Mouse (Mus musculus) limb, embryonic 11.5 days (tissue): ENCODE measurements at regions not wholly inside any gene's neighbourhood (a gene's known extent, or its start where the extent isn't known, plus 50 kb on each side); places are given as distances from the start of the nearest gene placed in this dataset.

Experiments used
- ATAC-seq: fragments of 200-750 bp; cut with Nextera tagmentation; 2 replicates; pipeline ENCODE4 v1.8.0; 2017; ENCODE audit warnings: low read depth; ENCODE audit not compliant: insufficient number of reproducible peaks, low FRiP score, low TSS enrichment
- DNase-seq: peaks from one replicate; pipeline ENCODE4 v3.0.0-alpha.2; 2015; ENCODE audit warnings: low spot score
- H3K27ac ChIP-seq: fragments of 300-500 bp; sonication (generic); replicated peaks from 2 replicates; pipeline ENCODE4 v1.5.1; 2014; ENCODE audit warnings: low read depth, mild to moderate bottlenecking, low read length
- H3K27me3 ChIP-seq: fragments of 300-500 bp; sonication (generic); 2 replicates; pipeline ENCODE4 v1.6.1; 2014; ENCODE audit warnings: mild to moderate bottlenecking, low read length, mixed read lengths; ENCODE audit not compliant: control insufficient read depth, insufficient read depth
- H3K36me3 ChIP-seq: fragments of 300-500 bp; sonication (generic); 2 replicates; pipeline ENCODE4 v1.6.1; 2014; ENCODE audit warnings: mild to moderate bottlenecking, low read length, moderate library complexity, mixed read lengths; ENCODE audit not compliant: control insufficient read depth, insufficient read depth
- H3K4me1 ChIP-seq: fragments of 300-500 bp; sonication (generic); 2 replicates; pipeline ENCODE4 v1.6.1; 2014; ENCODE audit warnings: low read length, mixed read lengths; ENCODE audit not compliant: control insufficient read depth, insufficient read depth
- H3K4me2 ChIP-seq: fragments of 300-500 bp; sonication (generic); 2 replicates; pipeline ENCODE4 v1.6.1; 2014; ENCODE audit warnings: low read depth, mild to moderate bottlenecking, moderate library complexity; ENCODE audit not compliant: severe bottlenecking
- H3K4me3 ChIP-seq: fragments of 300-500 bp; sonication (generic); 2 replicates; pipeline ENCODE4 v1.5.1; 2014; ENCODE audit warnings: low read depth, low read length
- H3K9ac ChIP-seq: fragments of 300-500 bp; sonication (generic); 2 replicates; pipeline ENCODE4 v1.6.1; 2014; ENCODE audit warnings: mild to moderate bottlenecking, low read length
- H3K9me3 ChIP-seq: fragments of 300-500 bp; sonication (generic); 2 replicates; pipeline ENCODE4 v1.6.1; 2016; ENCODE audit warnings: low read length; ENCODE audit not compliant: control insufficient read depth
- WGBS: fragments of 180-500 bp; shearing (Covaris S2); extraction: QIAGEN DNeasy Blood & Tissue Kit; methylation state at CpG from one replicate; pipeline ENCODE4 v1.1.7; 2014; 5-methylcytosine and 5-hydroxymethylcytosine counted together

DNA sequence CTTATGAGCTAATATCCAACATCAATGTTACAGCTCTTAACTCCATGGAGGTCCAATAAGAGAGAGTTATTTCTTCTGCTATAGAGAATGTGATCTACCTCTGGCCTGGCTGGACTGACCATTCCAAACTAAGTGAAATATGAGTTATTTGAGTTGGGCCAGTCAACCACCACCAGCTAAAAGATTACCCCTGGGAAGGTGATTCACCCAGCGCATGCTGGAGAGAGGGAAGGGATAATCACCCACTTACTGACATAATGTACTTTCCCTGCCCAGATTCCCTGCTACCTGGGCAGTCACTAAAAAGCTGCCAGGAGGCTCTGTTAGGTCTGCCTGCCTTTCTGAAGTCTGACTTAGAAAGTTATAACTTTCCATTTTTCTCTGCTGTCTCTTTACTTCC, 216.8 kb downstream of the Hhipl2 start:
- Histone ChIP-seq H3K4me2 (no peak overlapping the region), H3K27me3 (no peaks in the 10 kb centered on the region), H3K4me1 (no peaks in the 10 kb centered on the region), H3K27ac (no peak overlapping the region), H3K4me3 (no peak overlapping the region), H3K9ac (no peak overlapping the region), H3K9me3 (no peaks in the 10 kb centered on the region), H3K36me3 (no peaks in the 10 kb centered on the region)
- 86% methylated on average over 1 of the region's 1 CpGs for WGBS
- ATAC-seq = no peak
- no peak for DNase-seq

DNA sequence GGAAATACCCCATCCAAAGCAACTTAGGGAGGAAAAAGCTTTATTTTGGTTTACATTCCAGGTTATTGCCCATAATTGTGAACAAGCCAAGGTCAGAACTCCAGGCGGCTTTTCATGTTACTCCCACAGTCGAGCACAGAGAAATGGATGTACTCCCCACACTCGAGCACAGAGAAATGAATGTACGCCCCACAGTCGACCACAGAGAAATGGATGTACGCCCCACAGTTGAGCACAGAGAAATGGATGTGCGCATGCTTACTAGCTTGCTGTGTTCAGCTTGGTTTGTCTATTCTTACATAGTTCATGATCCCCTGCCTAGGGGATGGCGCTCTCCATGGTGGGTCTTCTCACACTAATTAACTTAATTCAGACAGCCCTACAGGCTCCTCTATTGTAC, 219.2 kb downstream of the Hhipl2 start:
- no peaks in the 10 kb centered on the region for H3K27me3 ChIP-seq
- H3K27ac ChIP-seq = no peak overlapping the region
- no peak overlapping the region for H3K9ac ChIP-seq
- ATAC-seq (no peak), DNase-seq (no peak)
- no peaks in the 10 kb centered on the region for H3K9me3 ChIP-seq
- H3K36me3 ChIP-seq = no peaks in the 10 kb centered on the region
- H3K4me1 ChIP-seq = no peaks in the 10 kb centered on the region
- H3K4me2 ChIP-seq = no peak overlapping the region
- WGBS = 94% methylated on average over 8 of the region's 8 CpGs
- H3K4me3 ChIP-seq = no peak overlapping the region

DNA sequence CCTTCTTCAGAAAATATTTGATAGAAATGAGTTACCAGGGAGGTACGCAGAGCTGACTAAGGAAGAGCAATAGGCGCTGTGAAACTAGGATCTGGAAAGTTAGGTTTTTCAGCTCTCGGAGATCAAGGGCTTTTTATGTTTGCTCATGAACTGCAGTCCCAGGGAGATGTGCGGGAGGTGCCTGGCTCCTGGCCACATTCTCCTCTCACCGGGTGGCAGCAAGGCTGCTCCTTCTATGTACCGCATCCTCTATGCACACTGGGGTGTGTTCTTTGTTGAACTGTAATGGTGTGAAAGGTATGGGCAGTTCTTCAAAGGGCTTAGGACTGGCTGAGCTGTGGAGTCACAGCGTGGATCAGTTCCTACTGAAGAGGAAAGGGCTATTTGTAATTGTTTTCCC, 221.3 kb downstream of the Hhipl2 start:
- 55% methylated on average over 7 of the region's 7 CpGs for WGBS
- no peak for DNase-seq
- H3K9me3 ChIP-seq = no peaks in the 10 kb centered on the region

DNA sequence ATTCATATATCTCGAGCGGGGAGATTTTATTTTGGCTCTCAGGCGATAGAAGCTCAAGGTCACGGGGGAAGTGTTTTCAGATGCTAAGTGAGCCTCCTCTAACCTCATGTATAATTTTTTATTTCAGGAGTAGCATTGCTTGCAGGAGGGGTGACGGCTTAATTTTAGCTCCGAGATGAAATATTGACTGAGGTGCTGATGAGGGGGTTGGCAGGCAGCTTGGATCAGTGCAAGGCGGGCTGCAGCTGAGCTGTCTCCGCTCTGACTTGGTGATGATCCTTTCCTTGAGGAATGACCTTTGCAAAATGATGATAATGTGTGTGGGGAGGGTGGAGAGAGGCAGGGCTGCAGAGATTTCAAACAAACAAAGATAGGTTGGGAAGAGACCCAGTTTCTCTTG, 222.6 kb downstream of the Hhipl2 start:
- Histone ChIP-seq H3K4me3 (no peak overlapping the region), H3K36me3 (no peaks in the 10 kb centered on the region), H3K9ac (no peak overlapping the region), H3K27ac (no peak overlapping the region), H3K4me1 (no peaks in the 10 kb centered on the region), H3K4me2 (no peak overlapping the region), H3K27me3 (no peaks in the 10 kb centered on the region), H3K9me3 (no peaks in the 10 kb centered on the region)
- ATAC-seq = no peak
- WGBS = 85% methylated on average over 8 of the region's 8 CpGs
- DNase-seq = no peak

More for the DNA sequence above, 221.3 kb downstream of the Hhipl2 start:
- Histone ChIP-seq H3K4me2 (no peak overlapping the region), H3K27ac (no peak overlapping the region), H3K27me3 (no peaks in the 10 kb centered on the region), H3K4me3 (no peak overlapping the region), H3K36me3 (no peaks in the 10 kb centered on the region), H3K9ac (no peak overlapping the region), H3K4me1 (no peaks in the 10 kb centered on the region)
- no peak for ATAC-seq

DNA sequence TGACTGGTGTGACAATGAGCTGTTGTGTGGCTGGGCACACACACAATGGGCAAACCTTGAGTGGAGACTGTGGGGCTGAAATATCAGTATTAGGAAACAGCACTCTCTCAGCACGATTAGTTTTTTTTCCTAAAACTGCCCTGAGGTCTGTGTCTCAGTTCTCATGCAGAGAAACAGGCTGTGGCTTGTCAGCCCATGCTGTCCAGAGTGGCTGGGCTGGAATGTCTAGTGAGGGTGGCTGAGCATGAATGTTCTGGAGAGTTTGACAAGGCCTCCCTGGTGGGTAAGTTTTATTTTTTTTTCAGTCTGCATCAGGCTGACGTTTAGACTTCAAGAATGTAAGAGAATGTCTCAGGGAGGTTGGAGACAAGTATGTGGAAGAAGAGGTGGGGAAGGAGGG, 226.0 kb downstream of the Hhipl2 start:
- Histone ChIP-seq H3K36me3 (no peaks in the 10 kb centered on the region), H3K9ac (no peak overlapping the region), H3K27ac (no peak overlapping the region), H3K4me3 (no peak overlapping the region), H3K4me2 (no peak overlapping the region), H3K4me1 (no peaks in the 10 kb centered on the region), H3K9me3 (no peaks in the 10 kb centered on the region), H3K27me3 (no peaks in the 10 kb centered on the region)
- 60% methylated on average over 2 of the region's 2 CpGs for WGBS
- DNase-seq (no peak), ATAC-seq (no peak)

DNA sequence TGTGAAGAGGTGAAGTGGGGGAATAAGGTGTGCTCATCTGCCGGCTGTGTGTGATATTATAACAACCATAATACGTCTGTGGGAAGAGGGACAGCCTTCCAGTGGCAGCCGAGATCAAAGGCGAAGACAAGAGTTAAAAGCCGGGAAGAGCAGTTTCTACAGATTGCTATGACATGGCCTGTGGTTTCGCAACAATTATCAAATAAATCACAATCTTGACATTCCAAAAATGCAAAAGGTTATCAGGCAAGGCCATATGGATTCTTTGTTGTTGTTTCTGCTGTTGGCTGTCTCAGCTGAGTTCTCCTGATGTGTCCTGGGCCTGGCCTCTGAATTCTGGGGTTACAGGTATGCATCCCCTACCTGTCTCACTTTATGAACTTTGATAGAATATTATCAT, 235.9 kb downstream of the Hhipl2 start:
- DNase-seq (no peak), ATAC-seq (no peak)
- H3K9me3 ChIP-seq = no peaks in the 10 kb centered on the region
- H3K4me1 ChIP-seq = no peaks in the 10 kb centered on the region
- no peak overlapping the region for H3K4me2 ChIP-seq
- H3K27ac ChIP-seq = no peak overlapping the region
- no peak overlapping the region for H3K4me3 ChIP-seq
- H3K27me3 ChIP-seq = no peaks in the 10 kb centered on the region
- H3K9ac ChIP-seq = no peak overlapping the region
- WGBS = 70% methylated on average over 6 of the region's 6 CpGs
- H3K36me3 ChIP-seq = no peaks in the 10 kb centered on the region

DNA sequence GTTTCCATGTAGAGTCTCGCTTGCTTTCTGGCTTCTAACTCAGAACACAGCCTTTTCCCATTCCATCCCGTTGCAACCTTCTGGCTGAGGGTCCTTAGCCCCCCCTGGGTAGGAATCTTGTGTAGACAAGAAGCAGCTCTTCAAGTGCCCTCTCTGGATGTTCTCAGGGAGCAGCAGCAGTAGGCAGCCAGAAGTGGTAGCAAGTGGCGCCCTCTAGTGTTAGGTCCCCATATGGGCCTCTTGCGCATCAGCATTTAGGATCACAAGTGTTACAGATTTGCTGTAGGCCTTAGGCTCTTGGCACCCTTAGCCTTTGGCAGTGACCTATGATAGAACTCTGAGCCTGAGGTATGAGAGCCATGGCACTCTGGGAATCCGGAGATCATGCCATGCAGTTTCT, 239.0 kb downstream of the Hhipl2 start:
- no peaks in the 10 kb centered on the region for H3K27me3 ChIP-seq
- 59% methylated on average over 5 of the region's 5 CpGs for WGBS
- ATAC-seq (no peak), DNase-seq (peak; percentile 78)
- no peaks in the 10 kb centered on the region for H3K4me1 ChIP-seq
- H3K9ac ChIP-seq = no peak overlapping the region
- no peak overlapping the region for H3K27ac ChIP-seq
- H3K9me3 ChIP-seq = no peaks in the 10 kb centered on the region
- H3K36me3 ChIP-seq = no peaks in the 10 kb centered on the region
- no peak overlapping the region for H3K4me3 ChIP-seq
- no peak overlapping the region for H3K4me2 ChIP-seq

DNA sequence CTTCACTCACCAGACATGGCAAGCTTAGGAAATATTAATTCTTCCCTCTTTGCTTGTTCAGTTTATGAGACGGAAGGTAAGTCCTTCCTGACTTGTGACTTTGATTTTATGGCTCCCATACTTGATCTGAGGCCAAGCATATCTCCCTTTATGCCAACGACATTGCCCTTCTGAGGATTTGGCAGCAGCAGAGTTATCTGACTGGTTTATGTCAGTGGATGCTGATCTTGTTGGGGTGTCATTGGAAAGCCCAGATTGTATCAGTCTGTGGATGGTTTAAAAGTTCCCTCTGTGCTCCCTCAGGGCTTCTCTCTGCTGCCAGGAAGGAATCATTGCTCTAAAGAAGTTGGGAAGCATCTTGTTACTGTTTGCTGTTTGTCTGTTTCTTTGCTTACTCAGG, 242.5 kb downstream of the Hhipl2 start:
- no peak overlapping the region for H3K4me3 ChIP-seq
- DNase-seq = no peak
- H3K36me3 ChIP-seq = no peaks in the 10 kb centered on the region
- no peaks in the 10 kb centered on the region for H3K4me1 ChIP-seq
- WGBS = 82% methylated on average over 2 of the region's 2 CpGs
- no peak overlapping the region for H3K4me2 ChIP-seq
- H3K27ac ChIP-seq = no peak overlapping the region
- ATAC-seq = no peak
- H3K9ac ChIP-seq = no peak overlapping the region
- no peaks in the 10 kb centered on the region for H3K9me3 ChIP-seq
- no peaks in the 10 kb centered on the region for H3K27me3 ChIP-seq

DNA sequence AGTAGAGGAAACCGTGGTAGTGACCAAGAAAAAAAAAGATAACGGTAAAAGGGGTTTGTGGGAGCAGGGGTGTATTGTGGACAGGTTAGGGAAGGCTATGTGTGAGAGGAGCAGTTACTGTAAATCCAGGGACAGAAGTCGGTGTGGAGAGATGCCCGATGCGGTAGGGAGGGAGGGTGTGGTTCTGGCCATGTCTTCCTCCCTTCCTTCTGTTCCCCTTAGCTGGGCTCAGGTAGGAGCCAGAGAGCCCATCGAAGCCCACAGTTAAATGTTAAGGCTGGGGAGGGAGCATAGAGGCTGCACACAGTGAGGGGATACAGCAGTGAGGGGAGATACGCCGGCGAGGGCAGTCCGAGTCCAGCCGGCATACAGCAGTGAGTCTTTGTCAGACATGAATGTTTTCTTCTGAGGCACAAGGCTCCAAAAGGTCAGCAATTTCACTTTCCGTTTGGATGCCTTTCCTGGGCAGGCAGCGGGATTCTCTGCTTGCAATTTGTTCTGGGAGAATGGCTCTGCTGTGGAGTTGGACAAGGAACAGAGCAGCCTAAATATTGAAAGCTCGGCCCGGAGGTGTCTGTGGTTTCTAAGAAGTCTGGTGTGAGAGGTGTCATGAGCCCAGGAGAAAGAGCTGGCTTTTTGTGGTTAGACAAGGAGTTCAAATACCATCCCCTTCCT, 244.5 kb downstream of the Hhipl2 start:
- no peak overlapping the region for H3K4me3 ChIP-seq
- no peaks in the 10 kb centered on the region for H3K36me3 ChIP-seq
- H3K9me3 ChIP-seq = no peaks in the 10 kb centered on the region
- DNase-seq (no peak), ATAC-seq (no peak)
- no peak overlapping the region for H3K9ac ChIP-seq
- H3K4me1 ChIP-seq = no peaks in the 10 kb centered on the region
- 85% methylated on average over 15 of the region's 15 CpGs for WGBS
- H3K4me2 ChIP-seq = no peak overlapping the region
- no peak overlapping the region for H3K27ac ChIP-seq
- no peaks in the 10 kb centered on the region for H3K27me3 ChIP-seq
